Mouse (Mus musculus) liver, postnatal 0 days (tissue): ENCODE results near the gene Sumo1.

Experiments used
- CTCF ChIP-seq: sonication (generic); IDR thresholded peaks from 2 replicates; pipeline ENCODE4 v1.5.1; 2016; ENCODE audit warnings: antibody characterized with exemption, low read depth
- EP300 ChIP-seq: IDR thresholded peaks from 2 replicates; pipeline ENCODE4 v1.6.1; 2016; ENCODE audit warnings: antibody characterized with exemption, low read depth, mild to moderate bottlenecking

- TF ChIP-seq EP300 (no peak), CTCF (no peak)
Observed at GRCm38 (mm10) chr1:59540537-59541148, 130.0 kb downstream of the Sumo1 start.
